In genomic region chr1:194938715-194939114, GRCm38 (mm10) we compare ENCODE assay signal across 8 mouse cellular contexts. TPM values are rescaled to one million over a fixed set of nuclear protein-coding genes. Genes with fewer than 3 reads are reported as not detected.
DNase-seq lines count a peak whose midpoint lies in the region; ATAC-seq and TF ChIP-seq lines count a peak whose summit lies in the region.

Gene Cd34 (plus strand): TSS chr1:194938819.

- ATAC-seq in embryonic facial prominence, embryonic 11.5 days (replicated peaks; ENCODE audit: insufficient number of reproducible peaks, low FRiP score, low TSS enrichment, low read depth) = peak; percentile 91
- peak; percentile 93; the same call in 1 of the 2 replicates for ATAC-seq in kidney, embryonic 14.5 days (ENCODE audit: low FRiP score, low TSS enrichment)
- ATAC-seq in midbrain, embryonic 15.5 days (replicated peaks) = peak; percentile 39; the same call in 1 of the 2 replicates

- H3K4me1 ChIP-seq in cerebellum, adult 2 months (ENCODE audit: control insufficient read depth, insufficient read depth, low read length) = no peaks in the 10 kb centered on the region
- H3K4me1 ChIP-seq in embryonic facial prominence, embryonic 11.5 days (ENCODE audit: control insufficient read depth, insufficient read depth, low read length) = no peaks in the 10 kb centered on the region
- H3K4me1 ChIP-seq in heart, embryonic 10.5 days = peaks cover 12% of the 10 kb centered on the region; the same call in 1 of the 2 replicates
- no peaks in the 10 kb centered on the region for H3K4me1 ChIP-seq in kidney, embryonic 14.5 days (ENCODE audit: control insufficient read depth, insufficient read depth, low read length)
- H3K4me1 ChIP-seq in midbrain, embryonic 15.5 days = peaks cover 8% of the 10 kb centered on the region

- no peak for TF ChIP-seq POLR2A in cerebellum, adult 2 months (IDR thresholded peaks at IDR 0.05; ENCODE audit: borderline replicate concordance, insufficient read depth, low read length)

- H3K27me3 ChIP-seq in cerebellum, adult 2 months (ENCODE audit: control insufficient read depth, insufficient read depth, low read length) = no peaks in the 10 kb centered on the region
- H3K27me3 ChIP-seq in embryonic facial prominence, embryonic 11.5 days (ENCODE audit: control insufficient read depth, insufficient read depth, low read length) = peaks cover 2% of the 10 kb centered on the region; the same call in 1 of the 2 replicates
- peaks cover 25% of the 10 kb centered on the region for H3K27me3 ChIP-seq in heart, embryonic 10.5 days (ENCODE audit: insufficient read depth, poor library complexity, severe bottlenecking)
- peaks cover 8% of the 10 kb centered on the region; the same call in 1 of the 2 replicates for H3K27me3 ChIP-seq in kidney, embryonic 14.5 days (ENCODE audit: control insufficient read depth, insufficient read depth, low read length)
- 0 out of 2 replicates have a peak, but pooled peaks cover 2% of the 10 kb centered on the region for H3K27me3 ChIP-seq in midbrain, embryonic 15.5 days (replicated peaks)

- H3K4me2 ChIP-seq in embryonic facial prominence, embryonic 11.5 days (ENCODE audit: low read depth, low read length) = peak within 1 kb of the TSS; percentile 80
- H3K4me2 ChIP-seq in kidney, embryonic 14.5 days (replicated peaks; ENCODE audit: low read depth, low read length) = peak within 1 kb of the TSS; percentile 84
- H3K4me2 ChIP-seq in midbrain, embryonic 15.5 days = peak within 1 kb of the TSS; percentile 93

- DNase-seq in cerebellum, adult 2 months = no peak
- DNase-seq in cerebellum, adult 9-10 months = no peak
- peak; percentile 59 for DNase-seq in embryonic facial prominence, embryonic 11.5 days (ENCODE audit: low spot score)
- no peak for DNase-seq in heart, embryonic 10.5 days (ENCODE audit: low spot score)
- peak; percentile 52 for DNase-seq in liver
- DNase-seq in thymus, postnatal 4 days = peak; percentile 15

- no peak for TF ChIP-seq CTCF in cerebellum, adult 2 months (IDR thresholded peaks at IDR 0.05; ENCODE audit: borderline replicate concordance, insufficient read depth, low read depth, low read length)

- H3K4me3 ChIP-seq in cerebellum, adult 2 months (replicated peaks; ENCODE audit: insufficient read depth, low read depth, low read length) = peak within 1 kb of the TSS; percentile 23
- peak within 1 kb of the TSS; percentile 47 for H3K4me3 ChIP-seq in embryonic facial prominence, embryonic 11.5 days (ENCODE audit: low read depth, low read length)
- peak within 1 kb of the TSS; percentile 66 for H3K4me3 ChIP-seq in heart, embryonic 10.5 days
- H3K4me3 ChIP-seq in kidney, embryonic 14.5 days (ENCODE audit: low read length) = peak within 1 kb of the TSS; percentile 48
- H3K4me3 ChIP-seq in midbrain, embryonic 15.5 days = peak within 1 kb of the TSS; percentile 43

- 2% methylated on average over 26 of the region's 26 CpGs for WGBS in cerebellum, adult 2 months
- under 1% methylated on average over 25 of the region's 26 CpGs for WGBS in embryonic facial prominence, embryonic 11.5 days
- WGBS in heart, embryonic 10.5 days = under 1% methylated on average over 26 of the region's 26 CpGs
- WGBS in kidney, embryonic 14.5 days = under 1% methylated on average over 26 of the region's 26 CpGs
- under 1% methylated on average over 26 of the region's 26 CpGs for WGBS in midbrain, embryonic 15.5 days

- H3K36me3 ChIP-seq in embryonic facial prominence, embryonic 11.5 days (replicated peaks; ENCODE audit: control insufficient read depth, insufficient read depth, low read depth, low read length) = no peaks in the 10 kb centered on the region
- H3K36me3 ChIP-seq in heart, embryonic 10.5 days = no peaks in the 10 kb centered on the region
- H3K36me3 ChIP-seq in kidney, embryonic 14.5 days (ENCODE audit: control insufficient read depth, insufficient read depth, low read length) = no peaks in the 10 kb centered on the region
- no peaks in the 10 kb centered on the region for H3K36me3 ChIP-seq in midbrain, embryonic 15.5 days (replicated peaks)

- no peaks in the 10 kb centered on the region for H3K9me3 ChIP-seq in embryonic facial prominence, embryonic 11.5 days (replicated peaks; ENCODE audit: control insufficient read depth, low read length)
- no peaks in the 10 kb centered on the region for H3K9me3 ChIP-seq in heart, embryonic 10.5 days
- no peaks in the 10 kb centered on the region for H3K9me3 ChIP-seq in kidney, embryonic 14.5 days (ENCODE audit: control insufficient read depth, low read length)
- H3K9me3 ChIP-seq in midbrain, embryonic 15.5 days = no peaks in the 10 kb centered on the region

- no peak within 1 kb of the TSS for H3K27ac ChIP-seq in cerebellum, adult 2 months (ENCODE audit: insufficient read depth, low read length)
- no peak within 1 kb of the TSS for H3K27ac ChIP-seq in embryonic facial prominence, embryonic 11.5 days (replicated peaks; ENCODE audit: low read depth, low read length)
- peak within 1 kb of the TSS; percentile 59 for H3K27ac ChIP-seq in heart, embryonic 10.5 days
- 0 out of 2 replicates have a peak within 1 kb of the TSS, but pooled peaks have one; percentile 42 for H3K27ac ChIP-seq in kidney, embryonic 14.5 days (ENCODE audit: low read depth, low read length)
- H3K27ac ChIP-seq in midbrain, embryonic 15.5 days = no peak within 1 kb of the TSS

- peak within 1 kb of the TSS; percentile 66 for H3K9ac ChIP-seq in embryonic facial prominence, embryonic 11.5 days (replicated peaks; ENCODE audit: low read length)
- peak within 1 kb of the TSS; percentile 59 for H3K9ac ChIP-seq in kidney, embryonic 14.5 days (ENCODE audit: low read depth, low read length)
- peak within 1 kb of the TSS; percentile 48 for H3K9ac ChIP-seq in midbrain, embryonic 15.5 days

RNA-seq across cellular contexts. Expression of gene Cd34, which starts in this region (rescaled TPM):
- 15.0 and 16.0 TPM in 2 replicates for polyA plus RNA-seq in cerebellum, adult 2 months (2012; rRNA removed)
- polyA plus RNA-seq in embryonic facial prominence, embryonic 11.5 days (2014; fragmentation: Nextera tagmentation; extraction: Ambion mirVana) = 71.9 and 72.1 TPM in 2 replicates
- 59.9 and 62.6 TPM in 2 replicates for polyA plus RNA-seq in heart, embryonic 10.5 days (2016; fragmentation: Nextera tagmentation; extraction: Ambion mirVana)
- polyA plus RNA-seq in kidney, embryonic 14.5 days (2014; fragmentation: Nextera tagmentation; extraction: Ambion mirVana) = 70.5 and 90.2 TPM in 2 replicates
- 28.0 TPM in 2 replicates for polyA plus RNA-seq in midbrain, embryonic 15.5 days (2015; fragmentation: Nextera tagmentation; extraction: Ambion mirVana)

Comparison
In these comparisons a context has a peak if more than half of its experiments do, and no peak if none do; other contexts are left out.
1. DNase-seq: peak in embryonic facial prominence, embryonic 11.5 days (single experiment), liver (single experiment) and thymus, postnatal 4 days (single experiment); none in cerebellum, adult 2 months (0 of 2), cerebellum, adult 9-10 months (single experiment) and heart, embryonic 10.5 days (single experiment).
2. H3K27ac ChIP-seq: peak in heart, embryonic 10.5 days (single experiment) and kidney, embryonic 14.5 days (single experiment); none in cerebellum, adult 2 months (single experiment), embryonic facial prominence, embryonic 11.5 days (single experiment) and midbrain, embryonic 15.5 days (single experiment).
3. ATAC-seq: peak in every context shown above with its lines; median percentile 93 in kidney, embryonic 14.5 days; 91 in embryonic facial prominence, embryonic 11.5 days; 39 in midbrain, embryonic 15.5 days.
4. Peak in every context shown above with its lines, with median percentiles within 50 percentile points of each other: H3K4me3 ChIP-seq, H3K4me2 ChIP-seq and H3K9ac ChIP-seq.